Mouse (Mus musculus) myocyte (in vitro differentiated cells): Measurements from ENCODE around the gene Ankrd33b. TPM values are rescaled to one million over a fixed set of nuclear protein-coding genes. Genes with fewer than 3 reads are reported as not detected.

Experiments used
- H3K27me3 ChIP-seq: one replicate; pipeline ENCODE4 v1.6.1; 2011; ENCODE audit not compliant: control insufficient read depth, insufficient read depth, insufficient read length
- H3K36me3 ChIP-seq: one replicate; pipeline ENCODE4 v1.6.1; 2011; ENCODE audit not compliant: control insufficient read depth, insufficient read depth
- H3K4me2 ChIP-seq: one replicate; pipeline ENCODE4 v1.6.1; 2011; ENCODE audit warnings: low read depth, control low read depth
- H3K4me3 ChIP-seq: one replicate; pipeline ENCODE4 v1.5.1; 2011; ENCODE audit warnings: mild to moderate bottlenecking, control low read depth, moderate library complexity
- H3K79me2 ChIP-seq: one replicate; pipeline ENCODE4 v1.6.1; 2011; ENCODE audit not compliant: control insufficient read depth, insufficient read depth
- H3ac ChIP-seq: one replicate; pipeline ENCODE4 v1.6.1; 2011; ENCODE audit not compliant: control insufficient read depth, insufficient read length
- CEBPB ChIP-seq: IDR thresholded peaks from 2 replicates; pipeline ENCODE4 v1.6.1; 2011; ENCODE audit warnings: mild to moderate bottlenecking, moderate library complexity; ENCODE audit not compliant: poor library complexity, insufficient read depth, severe bottlenecking
- E2F4 ChIP-seq: IDR thresholded peaks from one replicate; pipeline ENCODE4 v1.6.1; 2011; ENCODE audit warnings: mild to moderate bottlenecking, control low read depth, moderate library complexity; ENCODE audit not compliant: insufficient read depth
- MAX ChIP-seq: IDR thresholded peaks from one replicate; pipeline ENCODE4 v1.6.1; 2011; ENCODE audit warnings: low read depth, mild to moderate bottlenecking, control low read depth
- MYOD1 ChIP-seq, 3 experiments: IDR thresholded peaks; one replicate each; pipeline ENCODE4 v1.6.1; 2011; ENCODE audit warnings: control low read depth in 2 of 3, low read depth in 2 of 3, mild to moderate bottlenecking in 2 of 3, moderate library complexity in 1 of 3; ENCODE audit not compliant: insufficient read length in 2 of 3, control insufficient read depth in 1 of 3
- MYOG ChIP-seq, 3 experiments: IDR thresholded peaks; one replicate each; pipeline ENCODE4 v1.6.1; 2011; ENCODE audit warnings: control low read depth in 2 of 3, low read depth in 2 of 3, mild to moderate bottlenecking in 2 of 3; ENCODE audit not compliant: insufficient read length in 2 of 3, control insufficient read depth in 1 of 3, insufficient read depth in 1 of 3
- POLR2A ChIP-seq: IDR thresholded peaks from one replicate; pipeline ENCODE4 v1.6.1; 2011; ENCODE audit warnings: low read depth, mild to moderate bottlenecking, control low read depth, moderate library complexity; ENCODE audit not compliant: insufficient read length
- POLR2AphosphoS2 ChIP-seq: IDR thresholded peaks from one replicate; pipeline ENCODE4 v1.6.1; 2011; ENCODE audit warnings: low read depth, control low read depth; ENCODE audit not compliant: insufficient read length
- REST ChIP-seq: IDR thresholded peaks from one replicate; pipeline ENCODE4 v1.6.1; 2011; ENCODE audit warnings: mild to moderate bottlenecking, control low read depth, moderate library complexity; ENCODE audit not compliant: insufficient read depth, insufficient read length
- SRF ChIP-seq: IDR thresholded peaks from one replicate; pipeline ENCODE4 v1.6.1; 2011; ENCODE audit warnings: low read depth; ENCODE audit not compliant: control insufficient read depth, insufficient read length
- TCF12 ChIP-seq: IDR thresholded peaks from one replicate; pipeline ENCODE4 v1.6.1; 2011; ENCODE audit warnings: mild to moderate bottlenecking, control low read depth; ENCODE audit not compliant: poor library complexity, insufficient read depth, severe bottlenecking
- TCF3 ChIP-seq: IDR thresholded peaks from one replicate; pipeline ENCODE4 v1.6.1; 2011; ENCODE audit warnings: low read depth, control low read depth; ENCODE audit not compliant: insufficient read length
- USF1 ChIP-seq: IDR thresholded peaks from one replicate; pipeline ENCODE4 v1.6.1; 2011; ENCODE audit warnings: low read depth, mild to moderate bottlenecking, control low read depth, moderate library complexity
- polyA plus RNA-seq: library from polyadenylated mRNA; unstranded; fragments of >200 nt; fragmentation: generic; extraction: Trizol; gene quantifications from one replicate; pipeline ENCODE4 v1.2.1, GENCODE M21; 2012; ENCODE audit warnings: missing spikeins

Gene Ankrd33b
- polyA plus RNA-seq, 1 experiment, result 5.7 TPM

DNA sequence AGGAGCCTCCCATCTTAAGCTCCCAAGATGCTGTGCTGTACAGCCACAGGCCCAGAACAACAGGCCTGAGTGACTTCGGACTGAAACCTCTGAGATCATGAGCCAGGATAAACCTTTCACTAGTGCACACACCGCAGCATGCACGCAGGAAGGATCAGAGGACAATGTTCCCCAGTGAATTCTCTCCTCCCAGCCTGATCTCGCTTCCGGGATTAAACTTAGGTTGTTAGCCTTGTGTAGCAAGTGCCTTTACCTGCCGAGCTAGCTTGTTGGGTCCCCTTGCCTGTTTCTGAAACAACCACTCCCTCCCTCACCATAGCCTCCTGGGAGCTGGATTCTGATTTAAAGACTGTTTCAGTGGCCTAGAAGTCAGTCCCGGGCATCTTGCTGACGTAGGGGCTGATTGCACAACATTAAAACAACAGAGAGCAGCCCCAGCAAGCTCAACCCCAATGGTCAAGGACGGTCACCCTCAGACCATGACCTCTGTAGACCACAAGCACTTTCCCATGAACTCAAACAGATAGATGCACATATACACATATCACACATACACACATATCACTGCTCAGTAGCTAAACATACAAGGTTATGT, 6.2 kb downstream of the Ankrd33b start:
- H3K4me3 ChIP-seq, result no peak overlapping the region
- no peak for TF ChIP-seq CEBPB
- TF ChIP-seq POLR2A, result no peak
- no peak for TF ChIP-seq SRF
- no peak for TF ChIP-seq TCF12
- no peak for TF ChIP-seq USF1
- TF ChIP-seq MAX, result no peak
- TF ChIP-seq MYOD1 (IDR thresholded peaks at IDR 0.05; ENCODE audit: control insufficient read depth in 1 of 3, insufficient read length in 2 of 3, low read depth in 2 of 3), result no peak
- TF ChIP-seq REST, result no peak
- no peak for TF ChIP-seq TCF3
- TF ChIP-seq POLR2AphosphoS2, result no peak
- no peak for TF ChIP-seq E2F4
- no peak for TF ChIP-seq MYOG (IDR thresholded peaks at IDR 0.05; ENCODE audit: control insufficient read depth in 1 of 3, insufficient read depth in 1 of 3, insufficient read length in 2 of 3, low read depth in 2 of 3)
- peaks cover 50% of the 10 kb centered on the region for H3K79me2 ChIP-seq
- H3K27me3 ChIP-seq, result no peaks in the 10 kb centered on the region
- no peak overlapping the region for H3ac ChIP-seq
- H3K36me3 ChIP-seq, result no peaks in the 10 kb centered on the region
- H3K4me2 ChIP-seq, result no peak overlapping the region

DNA sequence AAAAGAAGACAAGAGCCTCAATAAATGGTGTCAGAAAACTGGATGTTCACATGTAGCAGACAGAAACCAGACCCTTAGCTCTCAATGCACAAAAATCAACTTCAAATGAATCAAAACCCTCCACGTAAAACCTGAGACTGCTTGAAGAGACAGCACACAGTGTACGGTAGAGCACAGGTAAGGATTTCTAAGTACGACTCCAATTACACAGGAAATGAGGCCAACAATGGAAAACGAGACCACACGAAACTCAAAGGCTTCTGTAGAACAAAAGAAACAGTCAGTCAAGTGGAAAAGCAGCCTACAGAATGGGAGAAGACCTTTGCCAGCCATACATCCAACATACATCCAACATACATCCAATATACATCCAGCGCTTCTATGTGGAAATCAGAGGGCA, 6.9 kb downstream of the Ankrd33b start:
- H3K4me3 ChIP-seq, result no peak overlapping the region
- H3K4me2 ChIP-seq, result no peak overlapping the region
- no peaks in the 10 kb centered on the region for H3K36me3 ChIP-seq
- H3K27me3 ChIP-seq, result no peaks in the 10 kb centered on the region
- H3ac ChIP-seq, result no peak overlapping the region
- TF ChIP-seq MYOG (IDR thresholded peaks at IDR 0.05; ENCODE audit: control insufficient read depth in 1 of 3, insufficient read depth in 1 of 3, insufficient read length in 2 of 3, low read depth in 2 of 3) (no peak), POLR2AphosphoS2 (no peak)
- H3K79me2 ChIP-seq, result peaks cover 44% of the 10 kb centered on the region

DNA sequence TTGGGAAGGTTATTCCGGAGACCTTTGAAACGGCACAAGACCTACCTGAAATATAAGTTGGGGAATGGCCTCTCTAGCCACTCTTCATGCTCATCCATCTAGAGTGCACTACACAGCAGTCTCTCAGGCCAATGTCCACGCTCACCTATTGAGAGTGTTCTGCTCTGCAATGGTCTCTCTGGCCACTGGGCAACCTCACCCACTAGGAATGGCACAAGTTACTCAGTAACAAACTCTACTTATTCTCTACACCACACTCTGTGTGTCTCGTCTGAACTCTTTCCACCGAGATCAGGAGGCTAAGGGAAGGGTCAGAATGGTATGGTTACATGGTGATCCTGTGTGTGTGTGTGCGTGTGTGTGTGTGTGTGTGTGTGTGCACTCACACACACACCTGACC, 7.7 kb downstream of the Ankrd33b start:
- TF ChIP-seq POLR2AphosphoS2 (no peak), MYOD1 (IDR thresholded peaks at IDR 0.05; ENCODE audit: control insufficient read depth in 1 of 3, insufficient read length in 2 of 3, low read depth in 2 of 3) (no peak), POLR2A (no peak), MYOG (IDR thresholded peaks at IDR 0.05; ENCODE audit: control insufficient read depth in 1 of 3, insufficient read depth in 1 of 3, insufficient read length in 2 of 3, low read depth in 2 of 3) (no peak), REST (no peak), MAX (no peak), TCF3 (no peak), E2F4 (no peak), CEBPB (no peak), SRF (no peak), TCF12 (no peak)
- H3ac ChIP-seq, result no peak overlapping the region
- no peaks in the 10 kb centered on the region for H3K36me3 ChIP-seq
- no peaks in the 10 kb centered on the region for H3K27me3 ChIP-seq
- H3K4me3 ChIP-seq, result no peak overlapping the region
- no peak overlapping the region for H3K4me2 ChIP-seq
- H3K79me2 ChIP-seq, result peaks cover 36% of the 10 kb centered on the region

DNA sequence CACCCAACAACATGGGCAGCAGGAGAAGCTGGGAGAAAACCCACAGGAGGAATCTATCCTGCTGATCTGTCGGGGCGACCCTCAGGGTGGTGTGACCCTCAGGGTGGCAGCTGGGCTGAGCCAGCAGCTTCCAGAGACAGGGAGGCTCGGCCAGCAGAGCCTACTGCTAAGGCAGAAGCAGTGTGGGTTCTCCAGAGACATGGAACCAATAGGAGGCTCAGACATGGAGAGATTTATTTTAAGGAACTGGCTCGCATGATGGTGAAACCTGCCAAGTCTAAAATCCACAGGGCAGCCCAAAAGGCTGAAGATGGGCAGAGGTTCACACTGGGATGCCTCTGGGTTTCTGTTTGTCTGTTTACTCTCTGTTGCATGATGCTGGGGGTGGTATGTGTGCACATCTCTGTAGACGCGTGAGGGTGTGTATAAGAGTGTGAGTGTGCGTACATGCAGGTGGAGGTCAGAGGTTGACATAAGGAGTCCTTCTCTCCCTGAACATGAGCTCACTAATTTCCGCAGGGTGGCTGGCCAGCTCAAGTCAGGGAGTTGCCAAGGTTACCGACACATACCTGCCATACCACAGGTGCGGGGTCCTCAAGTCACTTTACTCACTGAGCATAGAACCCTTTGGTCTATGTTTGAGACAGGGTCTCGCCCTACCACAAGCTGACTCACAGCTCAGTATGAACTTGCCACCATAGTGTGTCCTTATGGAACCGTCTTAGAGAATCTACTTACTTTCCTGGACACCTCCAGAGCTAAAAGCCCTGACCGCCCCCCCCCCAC, 14.8 kb downstream of the Ankrd33b start:
- Histone ChIP-seq H3K4me3 (no peak overlapping the region), H3K36me3 (no peaks in the 10 kb centered on the region), H3K4me2 (no peak overlapping the region), H3ac (no peak overlapping the region), H3K27me3 (no peaks in the 10 kb centered on the region), H3K79me2 (peaks cover 18% of the 10 kb centered on the region)
- TF ChIP-seq TCF3 (no peak), MYOG (IDR thresholded peaks at IDR 0.05; ENCODE audit: control insufficient read depth in 1 of 3, insufficient read depth in 1 of 3, insufficient read length in 2 of 3, low read depth in 2 of 3) (peak in 2 of 3 experiments; percentile 24 to 77), MYOD1 (IDR thresholded peaks at IDR 0.05; ENCODE audit: control insufficient read depth in 1 of 3, insufficient read length in 2 of 3, low read depth in 2 of 3) (peak in 1 of 3 experiments; percentile 54)

DNA sequence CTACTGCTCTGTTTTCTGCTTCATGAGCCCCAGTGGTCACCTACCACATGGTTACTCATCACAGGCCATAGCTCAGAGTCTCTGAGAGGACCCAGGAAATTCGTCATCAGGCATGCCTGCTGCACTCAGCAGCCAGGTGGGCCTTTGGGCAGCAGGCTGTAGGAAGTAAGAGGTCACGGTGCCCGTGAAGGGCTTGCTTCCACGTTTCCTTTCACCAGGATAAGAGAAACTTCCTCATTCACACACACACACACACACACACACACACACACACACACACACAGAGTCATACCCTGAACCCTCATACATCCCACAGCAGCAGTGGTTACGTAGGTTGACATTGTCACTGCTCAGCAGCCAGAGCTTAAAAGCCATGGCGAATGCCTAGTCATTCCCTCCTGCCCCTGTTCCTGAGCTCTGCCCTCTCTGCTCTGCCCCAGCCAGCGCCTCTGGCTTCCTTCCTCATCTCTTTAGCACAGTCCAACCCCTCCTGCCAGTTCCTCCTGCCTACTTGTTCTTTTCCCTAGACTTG, 17.6 kb downstream of the Ankrd33b start:
- TF ChIP-seq MAX, result no peak
- TF ChIP-seq E2F4, result no peak
- TF ChIP-seq MYOG (IDR thresholded peaks at IDR 0.05; ENCODE audit: control insufficient read depth in 1 of 3, insufficient read depth in 1 of 3, insufficient read length in 2 of 3, low read depth in 2 of 3), result no peak
- TF ChIP-seq CEBPB, result no peak
- no peak for TF ChIP-seq TCF12
- no peak for TF ChIP-seq SRF
- no peak for TF ChIP-seq MYOD1 (IDR thresholded peaks at IDR 0.05; ENCODE audit: control insufficient read depth in 1 of 3, insufficient read length in 2 of 3, low read depth in 2 of 3)
- TF ChIP-seq POLR2AphosphoS2, result no peak
- TF ChIP-seq POLR2A, result no peak
- TF ChIP-seq TCF3, result no peak
- TF ChIP-seq USF1, result no peak
- no peak for TF ChIP-seq REST
- Histone ChIP-seq H3K79me2 (peaks cover 14% of the 10 kb centered on the region), H3K27me3 (no peaks in the 10 kb centered on the region), H3ac (no peak overlapping the region), H3K4me2 (no peak overlapping the region), H3K4me3 (no peak overlapping the region), H3K36me3 (no peaks in the 10 kb centered on the region)
